Mouse (Mus musculus): ENCODE results near the gene Ifng. TPM values are rescaled to one million over a fixed set of nuclear protein-coding genes. Genes with fewer than 3 reads are reported as not detected.

Gene Ifng
- polyA plus RNA-seq, 1 experiment: not detected

DNA sequence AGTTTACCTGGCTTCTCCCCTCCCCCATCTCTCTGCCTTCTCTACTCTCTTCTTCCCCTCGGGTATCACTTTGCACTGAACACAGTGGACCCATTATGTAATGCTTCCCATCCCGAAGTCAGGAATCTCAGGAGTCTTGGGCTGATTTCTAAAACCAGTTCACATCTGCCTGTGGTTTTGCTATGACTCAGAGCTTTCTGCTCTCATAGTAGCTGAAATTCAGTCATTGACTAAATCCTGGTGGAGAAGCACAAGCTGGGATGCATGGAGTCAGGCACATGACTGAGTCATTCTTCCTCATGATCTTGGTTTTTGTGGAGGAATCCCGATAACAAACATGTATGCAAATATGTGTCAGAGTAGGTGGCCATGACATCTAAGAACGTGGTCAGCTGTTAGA lies 38.4 kb downstream of the Ifng start:
- no peak for TF ChIP-seq POLR2A (IDR thresholded peaks at IDR 0.05; ENCODE audit: low read depth, low read length)
- no peak for TF ChIP-seq CTCF (IDR thresholded peaks at IDR 0.05; ENCODE audit: extremely low read depth, insufficient read length, insufficient replicate concordance, low read depth, low read length)
- 63% methylated on average over 4 of the region's 4 CpGs for WGBS

DNA sequence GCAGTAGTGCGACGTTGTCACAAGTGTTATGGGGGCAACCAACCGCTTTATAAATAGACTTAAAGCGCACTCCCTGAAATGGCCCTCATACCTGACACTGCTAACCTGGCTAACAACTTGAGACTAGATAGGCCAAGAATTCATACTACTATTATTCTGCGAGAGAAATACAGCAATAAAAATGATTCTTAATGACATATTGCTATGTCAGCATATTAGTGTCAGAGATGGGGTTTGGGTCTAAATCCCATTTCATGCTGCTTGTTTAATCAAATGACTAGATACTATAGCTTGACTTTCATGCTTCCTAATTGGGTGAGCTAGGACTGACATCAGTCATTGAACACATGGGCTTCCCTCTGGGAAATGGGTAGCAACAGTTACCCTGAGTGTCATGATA lies 39.3 kb downstream of the Ifng start:
- no peak overlapping the region for H3K27ac ChIP-seq (ENCODE audit: insufficient read depth, low read depth, low read length)
- WGBS: 95% methylated on average over 5 of the region's 5 CpGs
- H3K4me1 ChIP-seq (ENCODE audit: control insufficient read depth, insufficient read depth, insufficient read length, low read length): no peaks in the 10 kb centered on the region
- no peaks in the 10 kb centered on the region for H3K27me3 ChIP-seq (ENCODE audit: control insufficient read depth, insufficient read depth, low read length)
- TF ChIP-seq CTCF (IDR thresholded peaks at IDR 0.05; ENCODE audit: extremely low read depth, insufficient read length, insufficient replicate concordance, low read depth, low read length) (no peak), POLR2A (IDR thresholded peaks at IDR 0.05; ENCODE audit: low read depth, low read length) (no peak)
- H3K36me3 ChIP-seq (ENCODE audit: control insufficient read depth, insufficient read depth, low read length): no peaks in the 10 kb centered on the region
- H3K4me3 ChIP-seq (ENCODE audit: low read depth, low read length): no peak overlapping the region

More for the DNA sequence above, 38.4 kb downstream of the Ifng start:
- H3K4me1 ChIP-seq (ENCODE audit: control insufficient read depth, insufficient read depth, insufficient read length, low read length): no peaks in the 10 kb centered on the region
- no peaks in the 10 kb centered on the region for H3K36me3 ChIP-seq (ENCODE audit: control insufficient read depth, insufficient read depth, low read length)
- H3K27me3 ChIP-seq (ENCODE audit: control insufficient read depth, insufficient read depth, low read length): no peaks in the 10 kb centered on the region
- H3K27ac ChIP-seq (ENCODE audit: insufficient read depth, low read depth, low read length): no peak overlapping the region
- no peak overlapping the region for H3K4me3 ChIP-seq (ENCODE audit: low read depth, low read length)

DNA sequence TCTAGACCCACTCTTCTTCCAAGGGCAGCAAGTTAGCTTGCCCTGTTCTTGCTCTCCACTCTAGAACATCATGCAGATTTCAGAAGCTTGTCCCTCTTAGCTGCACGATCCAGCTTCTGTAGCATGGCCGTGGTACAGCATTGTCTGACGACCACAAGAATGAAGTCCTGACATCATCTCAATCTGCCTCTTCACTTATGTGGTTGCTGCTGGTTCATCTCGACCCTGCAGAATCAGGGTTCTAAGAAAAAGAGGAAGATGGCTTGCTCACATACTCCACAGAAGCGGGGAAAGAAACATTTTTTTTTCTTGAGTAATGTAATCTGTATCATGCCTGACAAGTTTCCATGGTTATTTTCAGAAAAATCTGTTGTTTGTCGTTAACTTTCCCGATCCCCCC lies 39.9 kb downstream of the Ifng start:
- 67% methylated on average over 7 of the region's 7 CpGs for whole genome bisulfite sequencing
- H3K36me3 ChIP-seq (ENCODE audit: control insufficient read depth, insufficient read depth, low read length): no peaks in the 10 kb centered on the region
- no peak overlapping the region for H3K4me3 ChIP-seq (ENCODE audit: low read depth, low read length)
- no peaks in the 10 kb centered on the region for H3K27me3 ChIP-seq (ENCODE audit: control insufficient read depth, insufficient read depth, low read length)
- no peak overlapping the region for H3K27ac ChIP-seq (ENCODE audit: insufficient read depth, low read depth, low read length)
- TF ChIP-seq POLR2A (IDR thresholded peaks at IDR 0.05; ENCODE audit: low read depth, low read length): no peak
- no peak for TF ChIP-seq CTCF (IDR thresholded peaks at IDR 0.05; ENCODE audit: extremely low read depth, insufficient read length, insufficient replicate concordance, low read depth, low read length)
- H3K4me1 ChIP-seq (ENCODE audit: control insufficient read depth, insufficient read depth, insufficient read length, low read length): no peaks in the 10 kb centered on the region

DNA sequence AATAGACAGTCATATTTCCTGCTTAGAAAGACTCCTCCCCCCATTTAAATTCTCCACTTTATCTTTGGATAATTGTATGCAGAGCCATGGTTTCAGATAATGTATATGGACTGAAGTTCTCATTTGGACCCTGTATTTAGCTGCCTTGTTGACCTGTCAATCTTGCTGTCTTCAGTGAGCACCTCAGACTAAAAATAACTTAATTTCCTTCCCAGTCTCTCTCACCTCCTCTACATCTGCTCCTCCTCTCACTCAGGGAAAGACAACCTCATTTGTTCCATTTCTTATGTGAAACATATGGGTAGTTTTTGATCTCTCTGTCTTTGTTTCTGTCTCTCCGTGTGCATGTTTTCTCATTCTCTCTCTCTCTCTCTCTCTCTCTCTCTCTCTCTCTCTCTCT lies 53.3 kb downstream of the Ifng start:
- no peak overlapping the region for H3K27ac ChIP-seq (ENCODE audit: insufficient read depth, low read depth, low read length)
- 71% methylated on average over 1 of the region's 1 CpGs for WGBS
- TF ChIP-seq CTCF (IDR thresholded peaks at IDR 0.05; ENCODE audit: extremely low read depth, insufficient read length, insufficient replicate concordance, low read depth, low read length): no peak

DNA sequence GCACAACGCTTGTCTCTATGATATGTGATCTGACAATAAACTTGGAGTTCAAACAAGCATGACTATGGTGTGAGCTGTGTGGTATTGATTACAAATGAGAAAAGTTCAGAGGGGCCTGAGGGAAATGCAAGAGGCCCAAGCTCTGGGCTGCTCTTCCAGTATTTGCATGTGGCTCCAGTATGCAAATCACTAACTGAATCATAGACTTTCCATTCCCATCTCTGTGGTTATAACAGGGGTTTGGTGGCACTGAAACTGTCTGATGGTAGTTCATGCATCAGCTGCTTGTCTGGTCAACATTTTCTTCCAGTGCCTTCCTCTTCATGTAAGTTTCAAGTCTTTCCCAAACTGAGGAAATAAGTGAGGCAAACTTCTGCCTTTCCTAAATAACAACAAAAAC lies 54.5 kb downstream of the Ifng start:
- TF ChIP-seq CTCF (IDR thresholded peaks at IDR 0.05; ENCODE audit: extremely low read depth, insufficient read length, insufficient replicate concordance, low read depth, low read length): no peak
- TF ChIP-seq POLR2A (IDR thresholded peaks at IDR 0.05; ENCODE audit: low read depth, low read length): no peak
- Histone ChIP-seq H3K4me3 (ENCODE audit: low read depth, low read length) (no peak overlapping the region), H3K4me1 (ENCODE audit: control insufficient read depth, insufficient read depth, insufficient read length, low read length) (no peaks in the 10 kb centered on the region)

More for the DNA sequence above, 53.3 kb downstream of the Ifng start:
- Histone ChIP-seq H3K4me3 (ENCODE audit: low read depth, low read length) (no peak overlapping the region), H3K36me3 (ENCODE audit: control insufficient read depth, insufficient read depth, low read length) (no peaks in the 10 kb centered on the region), H3K27me3 (ENCODE audit: control insufficient read depth, insufficient read depth, low read length) (no peaks in the 10 kb centered on the region), H3K4me1 (ENCODE audit: control insufficient read depth, insufficient read depth, insufficient read length, low read length) (no peaks in the 10 kb centered on the region)

More for the DNA sequence above, 54.5 kb downstream of the Ifng start:
- no peaks in the 10 kb centered on the region for H3K36me3 ChIP-seq (ENCODE audit: control insufficient read depth, insufficient read depth, low read length)
- no peaks in the 10 kb centered on the region for H3K27me3 ChIP-seq (ENCODE audit: control insufficient read depth, insufficient read depth, low read length)
- H3K27ac ChIP-seq (ENCODE audit: insufficient read depth, low read depth, low read length): no peak overlapping the region
- 69% methylated on average over 1 of the region's 1 CpGs for WGBS

Other genes starting within 250 kb of the Ifng start
- not detected in 2 replicates for gene Il22, start 236.1 kb upstream of the Ifng start, polyA plus RNA-seq (2012; rRNA removed)
- not detected in 2 replicates for gene Gm32717, start 200.3 kb upstream of the Ifng start, polyA plus RNA-seq (2012; rRNA removed)
- not detected in 2 replicates for gene Gm32802, start 182.4 kb upstream of the Ifng start, polyA plus RNA-seq (2012; rRNA removed)
- gene Iltifb, start 146.0 kb upstream of the Ifng start, polyA plus RNA-seq (2012; rRNA removed): 0.16 TPM in 1 of 2 replicates, not detected in the other
- gene Gm9040, start 114.1 kb upstream of the Ifng start, polyA plus RNA-seq (2012; rRNA removed): not detected in 2 replicates
- not detected in 2 replicates for gene Gm9044, start 108.6 kb upstream of the Ifng start, polyA plus RNA-seq (2012; rRNA removed)
- not detected in 2 replicates for gene Gm9045, start 103.2 kb upstream of the Ifng start, polyA plus RNA-seq (2012; rRNA removed)
- not detected in 2 replicates for gene Gm9046, start 97.8 kb upstream of the Ifng start, polyA plus RNA-seq (2012; rRNA removed)
- not detected in 2 replicates for gene Gm9048, start 92.4 kb upstream of the Ifng start, polyA plus RNA-seq (2012; rRNA removed)
- not detected in 2 replicates for gene Gm9049, start 86.9 kb upstream of the Ifng start, polyA plus RNA-seq (2012; rRNA removed)

All from small intestine, adult 2 months (tissue).